Mouse (Mus musculus): ENCODE measurements around the gene Rgs3.

The Rgs3 gene

DNA sequence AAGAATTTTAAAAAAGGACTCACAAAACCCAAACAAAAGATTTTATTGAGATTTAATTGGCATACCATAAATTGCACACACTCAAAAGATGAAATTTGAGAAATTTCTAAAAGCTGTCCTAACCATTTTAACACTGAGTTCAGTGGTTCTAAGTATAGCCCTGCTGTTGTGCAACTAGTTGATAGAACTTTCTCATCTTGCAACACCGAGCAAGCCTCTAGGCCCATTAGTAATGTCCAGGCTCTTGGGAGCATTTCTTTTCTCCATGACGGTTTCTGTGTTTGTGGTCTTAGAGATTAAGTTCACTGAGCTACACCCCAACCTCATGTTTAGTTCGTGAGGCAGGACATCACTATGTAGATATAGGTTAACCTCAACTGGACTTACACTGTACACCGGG is 169.5 kb downstream of the Rgs3 start:
- peak; percentile 92 for DNase-seq

DNA sequence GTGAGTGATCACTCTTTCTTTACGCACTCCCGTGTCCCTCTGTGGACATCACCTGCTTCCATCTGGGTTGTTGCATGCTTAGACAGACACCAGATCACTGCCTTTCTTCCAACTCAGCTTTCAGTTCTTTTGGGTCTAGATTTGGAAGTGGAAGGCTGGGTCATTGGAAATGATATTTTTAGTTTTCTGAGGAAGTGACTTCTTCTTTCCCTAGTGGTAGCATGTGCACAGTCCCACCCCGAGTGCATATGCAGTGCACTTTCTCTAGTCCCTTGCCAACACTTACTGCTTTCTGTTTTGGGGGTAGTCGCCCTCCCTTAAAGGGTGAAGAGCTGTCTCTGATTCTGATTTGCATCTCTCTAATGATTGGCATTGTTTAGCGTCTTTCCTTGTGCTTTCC is 170.3 kb downstream of the Rgs3 start:
- peak; percentile 94 for DNase-seq

DNA sequence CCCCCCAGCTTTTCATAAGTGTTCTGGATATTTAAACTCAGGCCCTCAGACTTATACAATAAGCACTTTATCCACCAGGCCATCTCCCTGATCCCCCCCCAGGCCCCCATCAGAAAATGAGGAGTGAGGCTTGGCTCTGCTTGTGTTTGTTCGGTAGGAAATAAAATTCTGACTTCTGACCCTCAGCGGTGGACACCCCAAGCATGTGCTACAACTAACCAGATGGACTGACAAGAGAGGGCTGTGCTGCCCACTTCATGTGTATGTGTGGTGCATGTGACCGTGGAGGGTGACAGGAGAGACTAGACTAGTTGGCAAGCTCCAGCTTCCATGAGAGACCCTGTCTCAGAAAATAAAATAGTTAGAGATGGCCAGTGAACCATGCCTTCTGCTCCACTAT is 171.2 kb downstream of the Rgs3 start:
- DNase-seq: peak; percentile 91

DNA sequence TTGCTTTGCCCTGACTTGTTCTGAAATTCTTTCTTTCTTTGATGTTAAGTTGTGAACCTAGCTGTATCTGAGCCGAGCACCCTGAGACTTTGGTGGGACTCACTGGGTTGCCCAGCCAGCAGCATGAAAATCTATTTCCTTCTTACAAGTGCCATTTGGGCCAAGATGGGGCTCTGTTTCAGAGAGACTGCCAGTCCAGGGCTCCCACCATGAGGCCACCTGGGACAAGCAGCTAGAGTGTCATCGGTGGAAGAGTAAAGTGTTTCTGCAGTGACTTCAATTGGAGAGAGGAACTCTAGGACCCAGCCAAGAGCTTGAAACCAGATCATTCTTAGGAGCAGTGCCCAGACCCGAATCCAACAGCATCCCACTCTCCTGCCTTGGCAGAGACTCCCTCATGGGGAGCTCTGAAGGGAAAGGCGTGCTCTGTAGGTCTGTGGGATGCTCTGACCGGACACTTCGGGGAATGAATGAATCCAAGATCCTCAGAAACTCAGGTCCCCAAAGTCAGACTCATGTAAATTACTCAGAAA is 171.9 kb downstream of the Rgs3 start:
- DNase-seq: peak; percentile 94

DNA sequence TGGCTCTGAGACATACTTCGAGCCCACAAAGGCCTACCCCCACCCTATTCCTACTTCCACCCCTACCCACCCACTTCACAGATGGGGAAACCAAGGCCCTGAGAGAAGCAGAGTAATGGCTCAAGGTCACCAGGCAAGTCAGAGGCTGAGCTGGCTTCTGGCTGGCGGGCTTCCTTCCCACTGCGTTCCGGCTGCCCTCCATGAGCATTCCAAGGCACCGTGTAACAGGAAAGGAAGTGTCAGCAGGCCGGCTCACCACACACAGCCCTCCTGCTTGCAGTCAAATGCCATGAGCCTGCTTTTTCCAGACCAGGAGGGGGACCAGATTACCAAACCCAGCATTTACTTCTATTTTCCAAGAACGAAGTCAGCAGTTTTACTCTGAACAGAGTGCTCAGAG is 172.4 kb downstream of the Rgs3 start:
- peak; percentile 96 for DNase-seq

DNA sequence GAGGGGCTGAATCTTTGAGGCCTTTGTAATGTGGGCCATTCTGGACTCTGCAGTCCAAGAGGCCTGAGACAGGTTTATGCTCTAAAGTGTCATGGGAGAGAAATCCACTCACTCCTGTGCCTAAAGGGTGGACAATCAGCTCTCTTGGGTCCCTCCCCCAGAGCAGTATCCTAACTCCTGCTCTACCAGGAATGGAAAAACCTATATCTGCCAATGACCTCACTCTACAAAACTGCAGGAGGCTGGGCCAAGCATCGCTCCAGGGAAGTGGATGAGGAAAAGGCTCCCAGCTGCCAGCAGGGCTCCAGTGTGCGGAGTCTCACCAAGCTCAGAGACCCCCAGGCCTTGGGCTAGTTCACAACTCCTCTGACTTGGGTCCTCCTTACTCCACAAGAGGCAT is 173.2 kb downstream of the Rgs3 start:
- DNase-seq: peak; percentile 97

DNA sequence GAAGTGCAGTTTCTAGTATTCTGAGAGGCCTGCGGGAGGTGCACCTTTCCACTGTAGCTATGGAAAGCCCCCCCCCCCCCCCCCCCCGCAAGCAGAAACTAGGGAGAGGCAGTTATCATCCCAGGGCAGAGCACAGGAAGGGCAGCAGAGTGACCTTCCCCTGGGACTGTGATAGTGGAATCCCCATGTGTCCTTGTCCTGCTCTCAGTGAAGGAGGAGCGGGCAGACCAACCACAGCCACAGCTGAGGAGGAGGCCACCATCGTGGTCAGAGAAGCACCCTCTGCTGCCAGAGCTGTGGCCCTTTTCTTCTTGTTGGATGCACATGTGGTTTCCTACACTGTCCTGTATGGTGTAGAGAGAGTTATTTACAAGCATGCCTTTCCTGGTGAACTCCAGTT is 174.3 kb downstream of the Rgs3 start:
- DNase-seq: peak; percentile 95

DNA sequence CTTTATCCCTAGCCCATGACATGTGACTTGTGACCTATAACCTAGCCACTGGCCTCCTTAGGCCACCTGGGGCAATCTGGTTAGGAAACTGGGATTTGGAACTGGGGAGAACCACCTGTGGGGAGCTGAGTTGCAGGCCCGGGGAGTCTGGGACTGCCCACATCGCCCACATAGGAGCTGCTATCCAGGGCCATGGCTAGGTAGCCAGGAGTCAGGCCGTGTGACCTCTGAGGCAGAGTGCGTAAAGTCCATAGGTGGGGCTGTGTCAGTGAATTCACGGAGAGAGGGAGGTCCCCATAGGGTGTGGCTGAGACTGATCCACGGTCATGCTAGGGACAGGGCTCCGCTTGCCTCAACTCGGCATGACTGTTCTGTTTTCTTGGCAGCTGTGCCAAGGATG is 175.6 kb downstream of the Rgs3 start:
- peak; percentile 93 for DNase-seq

DNA sequence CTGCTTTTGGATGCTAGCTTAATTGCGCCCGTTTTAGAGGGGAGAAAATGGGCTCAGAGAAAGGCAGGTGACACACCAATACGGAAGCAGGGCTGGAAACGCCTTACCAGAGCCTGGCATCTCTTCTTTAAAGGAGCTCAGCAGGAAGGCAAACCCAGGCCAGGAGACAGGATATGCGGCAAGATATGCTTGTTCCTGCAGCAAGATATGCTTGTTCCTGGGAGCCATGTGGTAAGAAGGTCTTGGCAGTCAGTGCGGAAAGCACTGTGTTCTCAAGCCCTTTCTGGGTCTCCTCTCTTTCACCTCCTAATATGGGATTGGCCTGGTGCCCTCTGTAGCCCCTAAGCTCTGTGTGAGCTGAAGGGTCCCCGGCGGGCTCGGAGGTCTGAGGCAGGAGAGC is 176.2 kb downstream of the Rgs3 start:
- peak; percentile 97 for DNase-seq

DNA sequence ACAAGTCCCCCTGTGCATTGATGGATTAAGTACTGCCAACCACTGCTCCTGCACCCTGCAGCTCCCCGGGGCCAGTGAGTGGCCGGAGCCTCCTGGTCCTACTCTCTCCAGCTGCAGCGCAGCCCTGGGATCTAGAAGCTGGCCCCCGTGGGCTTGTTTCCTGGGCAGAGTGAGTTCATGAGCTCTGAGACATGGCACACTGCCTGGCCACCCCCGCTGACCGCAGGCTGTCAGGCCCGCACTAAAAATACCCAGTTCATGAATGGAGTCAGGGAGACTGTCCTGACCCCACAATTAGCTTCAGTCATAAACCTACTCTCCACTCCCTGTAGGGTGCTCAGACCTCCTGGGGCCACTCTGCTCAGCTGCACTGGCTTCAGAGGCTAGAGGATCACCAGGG is 176.8 kb downstream of the Rgs3 start:
- DNase-seq: peak; percentile 98

DNA sequence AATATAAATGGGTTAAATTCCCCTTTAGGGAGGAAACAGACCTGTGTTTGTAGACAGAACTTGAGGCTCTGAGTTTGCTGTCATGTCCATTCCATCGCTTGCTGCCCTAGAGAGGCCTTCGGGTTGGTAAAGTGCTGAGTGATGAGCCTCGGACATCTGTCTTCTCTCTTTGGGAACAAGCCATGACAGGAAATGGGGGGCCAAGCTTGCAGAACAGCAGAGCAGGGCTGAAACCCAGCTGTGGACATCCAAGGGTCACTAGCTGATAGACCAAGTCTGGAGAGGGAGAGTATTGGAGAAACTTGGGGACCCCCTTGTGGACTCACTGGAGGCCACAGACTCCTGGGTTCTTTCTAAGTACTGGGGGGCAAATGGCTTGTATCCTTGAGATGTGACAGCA is 177.3 kb downstream of the Rgs3 start:
- DNase-seq: peak; percentile 96

DNA sequence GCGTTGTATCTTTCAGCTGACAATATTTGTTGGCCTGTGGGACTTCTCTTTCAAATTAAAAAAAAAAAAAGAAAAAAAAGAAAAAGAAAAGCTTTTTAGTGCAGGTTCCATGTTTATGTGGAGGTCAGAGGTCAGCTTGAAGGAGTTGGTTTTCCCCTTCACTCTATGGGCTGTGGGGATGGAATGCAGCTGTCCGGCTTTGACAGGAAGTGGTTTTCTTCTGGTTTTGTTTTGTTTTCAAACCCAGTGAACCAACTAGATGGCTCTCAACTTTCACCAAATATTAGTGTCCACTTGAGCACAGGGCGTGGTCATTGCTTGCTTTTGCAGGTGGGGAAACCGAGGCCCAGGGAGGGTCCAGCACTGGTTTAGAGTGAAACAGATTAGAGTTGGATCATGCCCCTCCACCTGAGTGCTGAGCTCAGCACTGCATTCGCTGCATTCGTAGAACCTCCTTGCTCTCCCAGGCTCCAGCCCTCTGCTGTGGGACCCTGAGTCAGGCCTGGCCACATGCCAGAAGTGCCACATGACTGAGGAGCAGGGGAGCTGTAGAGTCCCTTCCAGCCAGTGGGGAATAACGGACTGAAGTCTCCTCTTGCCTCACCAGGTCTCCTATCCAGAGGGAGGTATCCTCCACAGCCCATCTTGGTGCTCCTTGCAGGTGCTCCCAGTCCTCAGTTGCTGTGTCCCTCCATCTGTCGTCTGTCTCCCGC is 178.5 kb downstream of the Rgs3 start:
- peak; percentile 98 for DNase-seq

DNA sequence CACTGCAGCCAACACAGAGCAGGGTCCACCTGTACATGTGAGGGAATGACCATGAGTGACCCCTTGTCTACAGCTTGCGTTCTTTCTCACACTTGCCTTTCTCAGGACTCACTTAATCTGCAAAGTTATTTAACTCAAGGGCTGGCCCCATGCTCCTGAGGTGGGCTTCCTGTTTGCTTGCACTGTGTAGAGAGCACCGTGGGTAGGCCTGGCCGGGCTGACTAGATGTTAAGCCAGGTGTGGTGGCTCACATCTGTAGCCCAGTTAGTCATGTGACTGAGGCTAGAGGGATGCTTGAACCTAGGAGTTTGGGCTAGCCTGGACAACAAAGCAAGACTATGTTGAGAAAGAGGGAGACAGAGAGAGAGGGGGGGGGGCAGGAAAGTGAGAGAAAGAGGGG is 179.3 kb downstream of the Rgs3 start:
- DNase-seq: peak; percentile 92

DNA sequence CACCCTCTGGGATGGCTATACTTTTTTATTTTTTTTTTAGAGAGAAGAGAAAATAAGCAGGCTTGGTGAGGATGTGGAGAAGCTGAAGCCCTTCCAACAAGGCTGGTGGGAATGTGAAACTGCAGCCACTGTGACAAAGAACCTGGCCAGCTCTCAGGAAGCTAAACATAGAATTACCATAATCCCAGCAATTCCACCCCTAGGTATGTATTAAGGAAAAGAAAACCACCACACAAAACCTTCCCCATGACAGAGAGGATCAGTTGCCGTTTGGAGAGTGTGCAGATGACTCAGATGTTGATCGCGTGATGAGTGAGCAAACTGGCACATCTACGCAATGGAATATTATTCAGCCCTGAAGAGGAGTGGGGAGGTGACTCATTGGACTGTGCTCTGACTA is 179.9 kb downstream of the Rgs3 start:
- DNase-seq: no peak

DNA sequence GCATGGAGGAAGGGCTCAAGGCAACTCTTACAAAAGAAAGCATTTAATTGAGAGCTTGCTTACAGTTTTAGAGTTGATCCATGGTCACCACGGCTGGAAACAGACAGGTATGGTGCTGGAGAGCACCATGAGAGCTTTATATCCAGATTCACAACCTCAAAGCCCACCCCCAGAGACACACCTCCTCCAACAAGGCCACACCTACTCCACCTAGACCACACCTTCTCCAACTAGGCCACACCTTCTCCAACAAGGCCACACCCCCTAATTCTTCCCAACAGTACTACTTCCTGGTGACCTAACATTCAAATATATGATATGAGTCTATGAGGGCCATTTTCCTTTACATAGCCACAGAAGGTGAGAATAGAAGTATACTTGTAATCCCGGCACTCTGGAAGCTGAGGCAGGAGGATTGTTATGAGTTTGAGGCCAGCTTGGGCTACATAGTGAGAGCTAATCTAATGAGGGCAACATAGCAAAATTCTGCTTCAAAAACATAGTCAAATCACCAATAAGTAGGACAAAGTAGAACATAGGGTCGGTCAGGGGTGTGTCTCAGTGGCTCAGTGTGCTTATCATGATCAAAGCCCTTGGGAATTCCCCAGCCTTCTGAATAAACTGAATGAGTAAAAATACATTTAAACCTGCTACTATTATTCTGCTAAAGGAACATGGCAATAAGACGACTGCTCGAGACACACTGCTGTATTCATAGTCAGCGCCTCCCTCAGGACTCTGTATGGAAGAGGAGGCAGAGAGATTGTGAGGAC is 180.8 kb downstream of the Rgs3 start:
- DNase-seq: peak; percentile 90

DNA sequence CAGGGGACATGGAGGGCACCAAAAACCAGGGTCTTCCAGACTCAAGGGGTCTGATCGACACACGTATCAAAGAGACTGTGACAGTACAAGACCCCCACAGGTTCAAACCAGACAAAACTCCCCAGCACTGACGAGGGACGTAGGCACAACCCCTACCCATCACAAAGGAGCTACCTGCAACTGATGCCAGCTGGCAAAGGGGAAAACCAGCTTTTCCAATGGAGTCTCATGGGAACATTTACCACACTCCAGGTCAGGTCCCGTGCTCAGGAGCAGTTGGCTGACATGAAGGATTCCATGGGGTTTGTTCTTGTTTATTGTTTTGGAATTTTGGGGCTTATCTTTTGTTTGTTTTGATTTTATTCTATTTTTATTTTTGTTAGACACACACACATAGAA is 181.4 kb downstream of the Rgs3 start:
- DNase-seq: no peak

DNA sequence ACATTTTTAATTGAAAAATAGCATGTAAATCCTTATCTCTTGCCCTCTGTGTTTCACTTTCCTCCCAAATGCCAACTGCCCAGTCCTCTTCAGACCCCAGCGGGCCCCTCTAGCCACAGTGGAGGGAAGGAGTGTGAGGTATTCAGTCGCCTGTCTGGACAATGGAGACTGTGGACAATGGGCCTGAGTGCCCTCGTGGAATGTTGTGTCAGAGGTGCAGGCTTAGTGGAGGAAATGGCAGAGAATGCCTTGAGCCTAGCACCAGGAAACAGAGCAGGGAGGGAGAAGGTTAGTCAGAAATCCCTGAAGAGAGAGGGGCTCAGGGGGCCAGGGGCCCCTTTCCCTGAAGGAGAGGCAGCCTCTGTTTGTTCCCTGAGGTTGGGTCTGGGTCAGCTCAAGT is 182.0 kb downstream of the Rgs3 start:
- DNase-seq: peak; percentile 88

DNA sequence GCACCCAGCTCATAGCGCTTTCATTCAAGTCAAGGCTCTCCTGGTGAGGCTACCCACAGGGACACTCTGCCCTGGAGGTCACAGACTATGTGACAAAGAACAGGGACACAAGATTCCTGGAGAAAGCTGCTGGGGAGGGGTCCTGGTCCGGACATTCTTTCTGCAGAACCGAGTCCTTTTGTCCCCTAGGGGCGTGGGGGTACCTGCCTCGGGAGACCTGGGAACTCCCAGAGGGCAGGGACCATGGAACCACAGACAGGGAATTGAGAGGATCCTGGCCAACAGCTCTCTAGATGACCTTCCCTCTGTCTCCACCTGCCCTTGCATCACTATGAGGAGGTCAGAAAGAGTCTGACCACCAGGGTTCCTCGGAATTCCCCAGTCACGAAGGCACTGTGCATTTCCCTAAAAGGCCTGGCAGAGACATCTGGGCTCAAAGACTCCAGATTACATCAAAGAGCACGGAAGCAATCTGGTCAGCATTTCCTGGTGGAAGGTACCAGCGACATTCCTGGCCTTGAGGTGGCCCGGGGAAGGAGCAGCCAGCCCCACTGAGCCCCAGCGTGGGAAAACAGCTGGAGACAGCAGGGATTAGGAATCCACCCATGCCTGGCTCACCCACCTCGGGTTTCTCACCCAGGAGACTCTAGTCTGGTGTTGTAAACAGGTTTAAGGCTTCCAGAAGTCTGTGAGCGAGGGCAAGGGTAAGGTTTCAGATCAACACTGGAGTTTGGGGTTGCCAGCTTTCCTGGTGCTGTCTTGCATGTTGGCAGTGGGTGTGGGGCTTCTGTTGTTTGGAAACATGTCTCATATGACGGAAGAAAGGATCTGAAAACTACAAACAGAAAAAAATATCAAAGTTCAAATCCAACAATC is 183.5 kb downstream of the Rgs3 start:
- DNase-seq: peak; percentile 95

DNA sequence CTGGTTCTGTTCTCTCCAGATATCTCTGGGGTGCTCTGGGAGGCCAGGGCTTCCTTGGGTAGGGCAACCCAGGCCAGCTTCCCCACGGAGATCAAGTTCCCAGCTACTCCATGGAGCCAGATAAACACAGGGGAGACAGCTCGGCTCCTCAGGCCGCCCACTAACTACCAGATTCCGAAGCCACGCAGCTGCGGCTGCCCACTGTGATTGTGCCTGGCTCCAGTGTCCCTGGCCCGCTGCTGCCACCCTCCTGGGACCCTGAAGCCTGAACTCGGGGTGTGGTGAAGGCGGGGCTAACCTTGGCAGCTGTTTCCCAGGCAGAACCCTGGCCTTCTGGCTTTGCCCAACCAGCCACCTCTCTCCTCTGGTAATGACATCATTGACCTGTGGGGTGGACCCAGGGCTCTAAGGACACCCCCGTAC is 184.9 kb downstream of the Rgs3 start:
- peak; percentile 94 for DNase-seq

DNA sequence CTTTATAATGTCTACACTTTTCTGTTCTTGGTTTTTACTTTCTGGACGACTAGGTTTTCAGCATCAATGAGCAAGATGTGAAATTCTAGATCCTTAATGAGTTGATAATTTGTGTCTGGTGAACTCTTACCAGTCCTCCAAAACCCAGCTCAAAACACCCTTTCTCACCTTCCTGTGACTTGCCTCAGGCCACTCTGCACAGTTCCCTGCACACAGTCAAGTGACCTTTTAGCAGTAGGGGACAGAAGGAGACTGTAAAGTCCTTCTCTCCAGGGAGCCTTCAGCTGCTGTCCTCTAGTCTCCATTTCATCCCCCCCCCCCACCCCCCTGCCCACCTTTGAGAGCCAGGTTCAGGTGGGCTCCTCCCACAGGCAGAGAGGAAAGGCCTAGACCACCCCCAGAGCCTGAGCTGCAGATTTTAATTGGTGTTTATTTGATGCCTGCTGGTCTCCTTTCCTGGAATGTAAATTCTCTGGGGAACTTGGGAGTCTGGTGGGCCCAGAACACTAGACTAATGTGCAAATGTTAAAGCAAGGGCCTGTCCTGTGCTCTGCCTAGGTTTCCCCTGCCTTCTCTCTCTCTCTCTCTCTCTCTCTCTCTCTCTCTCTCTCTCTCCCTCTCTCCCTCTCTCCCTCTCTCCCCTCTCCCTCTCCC is 185.5 kb downstream of the Rgs3 start:
- DNase-seq: no peak

Data from heart, adult 11 months (tissue).